Mouse (Mus musculus) lung, postnatal 0 days (tissue): Measurements from ENCODE around the gene Pcgf6.

Experiments used
- CTCF ChIP-seq: IDR thresholded peaks from 2 replicates; pipeline ENCODE4 v1.5.1; 2016; ENCODE audit warnings: antibody characterized with exemption, mild to moderate bottlenecking
- EP300 ChIP-seq: IDR thresholded peaks from 2 replicates; pipeline ENCODE4 v1.6.1; 2016; ENCODE audit warnings: antibody characterized with exemption, mild to moderate bottlenecking, control low read depth

DNA sequence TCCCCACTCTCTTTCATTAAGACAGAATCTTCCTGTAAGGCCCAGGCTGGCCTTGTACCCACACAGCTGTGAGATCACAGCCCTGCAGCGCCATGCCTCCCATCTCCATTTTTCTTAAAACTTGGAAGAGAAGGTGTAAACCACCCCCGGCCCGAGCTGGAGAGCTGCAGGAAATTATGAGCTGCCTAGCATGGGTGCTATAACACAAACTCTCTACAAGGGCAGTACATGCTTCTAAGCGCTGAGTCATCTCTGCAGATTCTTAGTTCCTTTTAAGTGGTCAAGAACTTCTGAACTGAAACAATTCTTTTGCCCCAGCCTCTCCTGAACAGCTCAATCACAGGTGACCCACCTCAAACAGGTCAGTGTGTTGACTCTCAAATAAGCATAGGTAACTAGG, 15.8 kb downstream of the Pcgf6 start:
- no peak for TF ChIP-seq CTCF
- no peak for TF ChIP-seq EP300
